Mouse (Mus musculus) heart, embryonic 10.5 days (tissue): ENCODE measurements around the gene Anxa2. TPM values are rescaled to one million over a fixed set of nuclear protein-coding genes. Genes with fewer than 3 reads are reported as not detected.

Source experiments
- DNase-seq: peaks from one replicate; pipeline ENCODE4 v3.0.0-alpha.2; 2017; ENCODE audit warnings: low spot score
- H3K27ac ChIP-seq: fragments of 300-500 bp; sonication (generic); 2 replicates; pipeline ENCODE4 v1.5.1; 2016; ENCODE audit warnings: mild to moderate bottlenecking
- H3K27me3 ChIP-seq: fragments of 300-500 bp; sonication (generic); 2 replicates; pipeline ENCODE4 v1.6.1; 2016; ENCODE audit warnings: mild to moderate bottlenecking; ENCODE audit not compliant: poor library complexity, insufficient read depth, severe bottlenecking
- H3K36me3 ChIP-seq: fragments of 300-500 bp; sonication (generic); 2 replicates; pipeline ENCODE4 v1.6.1; 2016; ENCODE audit warnings: mild to moderate bottlenecking, moderate library complexity
- H3K4me1 ChIP-seq: fragments of 300-500 bp; sonication (generic); 2 replicates; pipeline ENCODE4 v1.6.1; 2016; ENCODE audit warnings: mild to moderate bottlenecking
- H3K4me3 ChIP-seq: fragments of 300-500 bp; sonication (generic); 2 replicates; pipeline ENCODE4 v1.5.1; 2016; ENCODE audit warnings: mild to moderate bottlenecking, moderate library complexity
- H3K9me3 ChIP-seq: fragments of 300-500 bp; sonication (generic); 2 replicates; pipeline ENCODE4 v1.6.1; 2016; ENCODE audit warnings: mild to moderate bottlenecking, moderate library complexity
- WGBS: fragments of 180-500 bp; shearing (Covaris S2); methylation state at CpG from one replicate; pipeline ENCODE4 v1.1.7; 2016; 5-methylcytosine and 5-hydroxymethylcytosine counted together
- polyA plus RNA-seq: library from polyadenylated mRNA; unstranded; fragments of >200 nt; fragmentation: Nextera tagmentation; extraction: Ambion mirVana; gene quantifications from 2 replicates; pipeline ENCODE4 v1.2.1, GENCODE M21; 2016

Anxa2 gene
- polyA plus RNA-seq, 1 experiment from 2014 or later: 349 TPM

- Histone ChIP-seq H3K36me3 (peaks cover 96% of the 10 kb centered on the region), H3K9me3 (0 out of 2 replicates have a peak, but pooled peaks cover 6% of the 10 kb centered on the region), H3K27me3 (no peaks in the 10 kb centered on the region), H3K4me3 (peak overlapping the region; percentile 5; the same call in 1 of the 2 replicates), H3K27ac (peak overlapping the region; percentile 69), H3K4me1 (peaks cover 15% of the 10 kb centered on the region)
- 14% methylated on average over 5 of the region's 5 CpGs for WGBS
- DNase-seq: no peak
These were observed 35.6 kb downstream of the Anxa2 start for GRCm38 (mm10) chr9:69488972-69489371.

- Histone ChIP-seq H3K36me3 (peaks cover 58% of the 10 kb centered on the region), H3K4me1 (peaks cover 11% of the 10 kb centered on the region), H3K9me3 (0 out of 2 replicates have a peak, but pooled peaks cover 6% of the 10 kb centered on the region), H3K4me3 (no peak overlapping the region), H3K27me3 (no peaks in the 10 kb centered on the region), H3K27ac (no peak overlapping the region)
- no peak for DNase-seq
- WGBS: 98% methylated on average over 6 of the region's 6 CpGs
These were observed 39.4 kb downstream of the Anxa2 start for GRCm38 (mm10) chr9:69492809-69493208.

GRCm38 (mm10) chr9:69502504-69502903 is 49.1 kb downstream of the Anxa2 start:
- Histone ChIP-seq H3K27ac (no peak overlapping the region), H3K27me3 (peaks cover 18% of the 10 kb centered on the region; the same call in 1 of the 2 replicates), H3K4me1 (no peaks in the 10 kb centered on the region), H3K9me3 (no peaks in the 10 kb centered on the region), H3K4me3 (no peak overlapping the region), H3K36me3 (no peaks in the 10 kb centered on the region)
- 33% methylated on average over 6 of the region's 6 CpGs for WGBS
- DNase-seq: no peak

GRCm38 (mm10) chr9:69505611-69506010 is 52.2 kb downstream of the Anxa2 start:
- no peaks in the 10 kb centered on the region for H3K9me3 ChIP-seq
- WGBS: 18% methylated on average over 7 of the region's 7 CpGs
- DNase-seq: no peak
- no peak overlapping the region for H3K4me3 ChIP-seq
- H3K4me1 ChIP-seq: no peaks in the 10 kb centered on the region
- H3K27me3 ChIP-seq: peaks cover 22% of the 10 kb centered on the region; the same call in 1 of the 2 replicates
- H3K36me3 ChIP-seq: no peaks in the 10 kb centered on the region
- H3K27ac ChIP-seq: no peak overlapping the region

GRCm38 (mm10) chr9:69507206-69507605 is 53.8 kb downstream of the Anxa2 start:
- 57% methylated on average over 11 of the region's 11 CpGs for WGBS
- Histone ChIP-seq H3K4me1 (peaks cover 3% of the 10 kb centered on the region; the same call in 1 of the 2 replicates), H3K4me3 (no peak overlapping the region), H3K27ac (no peak overlapping the region), H3K36me3 (no peaks in the 10 kb centered on the region), H3K27me3 (peaks cover 22% of the 10 kb centered on the region; the same call in 1 of the 2 replicates), H3K9me3 (no peaks in the 10 kb centered on the region)
- no peak for DNase-seq

- Histone ChIP-seq H3K27ac (no peak overlapping the region), H3K9me3 (no peaks in the 10 kb centered on the region), H3K4me1 (peaks cover 3% of the 10 kb centered on the region; the same call in 1 of the 2 replicates), H3K27me3 (peaks cover 21% of the 10 kb centered on the region; the same call in 1 of the 2 replicates), H3K4me3 (no peak overlapping the region), H3K36me3 (no peaks in the 10 kb centered on the region)
- no peak for DNase-seq
- WGBS: 77% methylated on average over 8 of the region's 8 CpGs
These were observed 54.6 kb downstream of the Anxa2 start for GRCm38 (mm10) chr9:69508016-69508415.

GRCm38 (mm10) chr9:69511881-69512590 is 58.6 kb downstream of the Anxa2 start:
- no peak for DNase-seq
- H3K27ac ChIP-seq: no peak overlapping the region
- WGBS: 48% methylated on average over 11 of the region's 11 CpGs

GRCm38 (mm10) chr9:69512726-69513125 is 59.3 kb downstream of the Anxa2 start:
- H3K27me3 ChIP-seq: 0 out of 2 replicates have a peak, but pooled peaks cover 2% of the 10 kb centered on the region
- H3K27ac ChIP-seq: no peak overlapping the region
- peaks cover 3% of the 10 kb centered on the region; the same call in 1 of the 2 replicates for H3K4me1 ChIP-seq
- DNase-seq: no peak
- WGBS: 63% methylated on average over 1 of the region's 1 CpGs
- no peaks in the 10 kb centered on the region for H3K9me3 ChIP-seq
- no peaks in the 10 kb centered on the region for H3K36me3 ChIP-seq
- no peak overlapping the region for H3K4me3 ChIP-seq

More at GRCm38 (mm10) chr9:69511881-69512590, 58.6 kb downstream of the Anxa2 start:
- Histone ChIP-seq H3K4me3 (no peak overlapping the region), H3K9me3 (no peaks in the 10 kb centered on the region), H3K36me3 (no peaks in the 10 kb centered on the region), H3K4me1 (peaks cover 3% of the 10 kb centered on the region; the same call in 1 of the 2 replicates), H3K27me3 (peaks cover 6% of the 10 kb centered on the region; the same call in 1 of the 2 replicates)

- H3K4me1 ChIP-seq: peaks cover 3% of the 10 kb centered on the region; the same call in 1 of the 2 replicates
- WGBS: 64% methylated on average over 8 of the region's 8 CpGs
- no peak overlapping the region for H3K4me3 ChIP-seq
- no peaks in the 10 kb centered on the region for H3K36me3 ChIP-seq
- H3K27me3 ChIP-seq: no peaks in the 10 kb centered on the region
- H3K27ac ChIP-seq: no peak overlapping the region
- H3K9me3 ChIP-seq: no peaks in the 10 kb centered on the region
- no peak for DNase-seq
These were observed 60.8 kb downstream of the Anxa2 start for GRCm38 (mm10) chr9:69514206-69514605.

- H3K9me3 ChIP-seq: no peaks in the 10 kb centered on the region
- H3K27me3 ChIP-seq: no peaks in the 10 kb centered on the region
- peaks cover 3% of the 10 kb centered on the region; the same call in 1 of the 2 replicates for H3K4me1 ChIP-seq
- no peak overlapping the region for H3K27ac ChIP-seq
- H3K4me3 ChIP-seq: no peak overlapping the region
- no peaks in the 10 kb centered on the region for H3K36me3 ChIP-seq
- DNase-seq: no peak
- 83% methylated on average over 7 of the region's 7 CpGs for WGBS
These were observed 62.0 kb downstream of the Anxa2 start for GRCm38 (mm10) chr9:69515416-69515815.

- WGBS: 80% methylated on average over 20 of the region's 20 CpGs
- H3K27me3 ChIP-seq: no peaks in the 10 kb centered on the region
- no peak overlapping the region for H3K4me3 ChIP-seq
- H3K4me1 ChIP-seq: no peaks in the 10 kb centered on the region
- no peak for DNase-seq
- H3K36me3 ChIP-seq: no peaks in the 10 kb centered on the region
- H3K27ac ChIP-seq: no peak overlapping the region
- H3K9me3 ChIP-seq: no peaks in the 10 kb centered on the region
These were observed 64.1 kb downstream of the Anxa2 start for GRCm38 (mm10) chr9:69517387-69518035.
